Mouse (Mus musculus): Measurements from ENCODE around the gene L3mbtl4. TPM values are rescaled to one million over a fixed set of nuclear protein-coding genes. Genes with fewer than 3 reads are reported as not detected.
A peak's percentile ranks its signal among the peaks of the same experiment; 100 is the strongest.

The L3mbtl4 gene
- total RNA-seq (2014; fragmentation: Nextera tagmentation) (not detected in 2 replicates), total RNA-seq (2017) (not detected in 2 replicates)

DNA sequence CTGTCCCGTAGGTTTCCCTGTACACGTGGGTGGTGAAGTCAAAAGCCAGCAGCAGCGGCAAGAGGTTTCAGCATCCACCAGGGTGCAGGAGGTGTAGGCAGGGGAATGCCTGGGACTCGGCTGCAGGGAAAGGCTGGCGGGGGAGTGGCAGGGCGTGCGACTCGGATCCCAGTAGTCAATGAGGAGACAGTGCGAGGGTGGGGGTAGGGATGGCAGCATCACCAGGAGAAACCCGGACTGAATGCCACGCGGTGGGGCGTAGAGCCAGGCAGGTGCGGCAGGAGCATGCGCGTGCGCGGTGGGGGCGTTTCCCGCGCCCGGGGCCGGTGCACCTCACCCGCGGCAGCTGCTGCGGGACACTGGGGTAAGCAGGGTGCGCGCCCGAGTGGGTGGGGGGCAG, at the start of gene L3mbtl4:
Gene L3mbtl4, plus strand, starts transcription at position 271 of the 400 bp plus-strand sequence.
- peak; percentile 22; the same call in 1 of the 2 replicates for ATAC-seq (replicated peaks; ENCODE audit: poor library complexity, severe bottlenecking)

DNA sequence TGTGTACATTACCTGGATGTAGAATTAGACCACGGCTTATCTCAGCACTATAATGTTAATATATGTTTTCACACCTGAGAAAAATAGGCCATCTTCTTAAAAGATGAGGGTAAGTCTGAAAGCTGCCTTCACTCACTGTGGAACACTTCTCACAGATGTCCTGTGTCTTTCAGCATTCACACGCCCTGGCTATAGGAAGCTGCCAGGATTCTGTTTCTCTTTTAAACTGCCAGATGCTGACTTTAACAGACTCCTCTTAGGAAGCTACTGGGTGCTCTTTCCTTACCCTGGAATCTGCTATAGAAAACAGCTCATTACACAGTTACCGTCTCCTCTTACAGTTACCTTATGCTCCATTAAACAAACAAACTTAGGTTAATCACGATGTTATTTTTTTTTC, 43.1 kb upstream of the L3mbtl4 start:
- ATAC-seq (replicated peaks; ENCODE audit: poor library complexity, severe bottlenecking) = no peak

DNA sequence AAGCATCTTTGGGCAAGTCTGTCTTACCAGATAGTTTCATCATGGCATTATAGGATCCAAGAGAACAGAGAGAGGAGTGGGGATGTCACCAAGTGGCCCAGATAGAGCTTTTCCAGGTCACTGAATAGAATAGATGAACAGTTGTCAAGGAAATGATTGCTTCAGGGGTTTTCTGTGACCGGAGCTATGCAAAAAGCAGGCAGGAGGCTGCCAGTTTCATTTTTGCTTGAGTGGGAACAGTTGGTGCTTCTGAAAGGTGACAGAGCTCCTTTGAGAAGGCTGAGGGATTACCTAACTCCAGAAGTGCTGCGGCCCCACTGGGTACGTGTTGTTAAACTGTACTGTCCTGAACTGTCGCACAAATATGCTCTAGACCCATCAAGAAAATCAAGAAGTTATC, 38.2 kb upstream of the L3mbtl4 start:
- ATAC-seq (replicated peaks; ENCODE audit: poor library complexity, severe bottlenecking) = no peak

DNA sequence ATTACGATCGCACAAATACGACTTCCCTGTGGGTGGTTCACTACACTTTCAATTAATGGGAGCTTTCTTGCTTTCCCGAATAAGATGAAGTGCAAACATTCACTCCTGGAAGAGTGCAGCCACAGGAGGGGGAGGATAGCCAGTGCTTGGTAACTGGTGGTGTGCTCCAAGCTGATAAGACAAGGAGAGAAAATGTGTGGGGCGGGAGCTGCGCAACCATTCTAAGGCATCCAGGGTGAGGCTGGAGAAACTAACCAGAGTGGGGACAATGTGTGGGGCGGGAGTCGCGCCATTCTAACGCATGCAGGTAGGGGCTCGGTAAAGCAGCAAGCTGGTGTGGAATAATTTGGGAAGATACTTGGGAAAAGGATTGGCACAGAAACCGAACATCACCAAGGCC, 36.6 kb upstream of the L3mbtl4 start:
- no peak for ATAC-seq (replicated peaks; ENCODE audit: poor library complexity, severe bottlenecking)

DNA sequence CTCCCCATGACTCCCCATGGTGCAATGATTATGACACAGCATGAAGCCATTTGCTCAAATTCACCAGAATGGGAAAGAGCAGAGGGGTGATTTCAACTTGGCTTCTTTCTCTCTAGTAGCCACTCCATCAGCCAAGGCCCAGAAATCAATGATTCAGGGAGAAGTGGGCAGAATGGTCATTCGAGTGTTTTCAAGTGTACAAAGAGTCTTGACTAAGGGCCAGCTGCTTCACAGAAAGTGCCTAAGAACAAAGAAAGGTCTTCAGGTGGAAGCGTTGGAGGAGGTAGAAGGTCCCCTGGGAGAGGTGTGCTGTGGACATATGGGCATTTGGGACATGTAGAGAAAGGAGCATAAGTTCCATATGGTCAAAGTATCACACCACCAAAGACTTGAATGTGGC, 33.4 kb upstream of the L3mbtl4 start:
- no peak for ATAC-seq (replicated peaks; ENCODE audit: poor library complexity, severe bottlenecking)

DNA sequence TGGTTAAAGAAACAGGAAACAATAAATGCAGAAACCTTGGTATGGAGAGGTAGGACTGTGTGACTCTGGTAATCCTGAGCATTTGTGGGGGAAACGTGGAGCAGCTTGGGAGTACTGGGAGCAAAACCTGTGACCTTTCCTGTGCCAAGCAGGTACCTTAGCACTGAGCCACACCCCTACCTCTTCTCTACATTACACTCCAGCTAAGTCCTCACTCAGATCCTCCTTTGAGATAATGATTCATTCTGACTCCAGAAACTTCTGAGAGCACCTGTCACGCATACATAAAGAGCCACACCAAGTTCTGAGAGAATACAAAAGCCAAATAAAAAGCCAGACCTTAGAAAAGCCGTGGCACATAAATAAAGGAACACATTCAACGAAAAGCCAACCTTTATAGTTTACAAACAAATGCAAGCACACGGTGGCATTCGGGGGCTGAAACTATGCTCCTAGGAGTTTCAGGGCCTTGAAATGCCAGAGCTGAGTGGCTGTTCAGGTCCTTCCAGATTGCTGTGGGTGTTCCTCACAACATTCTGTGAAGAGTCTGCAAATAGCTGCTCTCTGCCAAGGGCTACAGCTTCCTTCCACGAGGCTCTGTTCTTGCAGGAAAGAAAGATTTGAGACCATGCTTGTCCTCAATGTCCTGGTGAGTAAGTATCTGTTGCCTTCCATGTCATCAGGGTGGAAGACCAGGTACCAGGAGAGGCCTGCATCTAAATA, 8.6 kb upstream of the L3mbtl4 start:
- no peak for ATAC-seq (replicated peaks; ENCODE audit: poor library complexity, severe bottlenecking)

DNA sequence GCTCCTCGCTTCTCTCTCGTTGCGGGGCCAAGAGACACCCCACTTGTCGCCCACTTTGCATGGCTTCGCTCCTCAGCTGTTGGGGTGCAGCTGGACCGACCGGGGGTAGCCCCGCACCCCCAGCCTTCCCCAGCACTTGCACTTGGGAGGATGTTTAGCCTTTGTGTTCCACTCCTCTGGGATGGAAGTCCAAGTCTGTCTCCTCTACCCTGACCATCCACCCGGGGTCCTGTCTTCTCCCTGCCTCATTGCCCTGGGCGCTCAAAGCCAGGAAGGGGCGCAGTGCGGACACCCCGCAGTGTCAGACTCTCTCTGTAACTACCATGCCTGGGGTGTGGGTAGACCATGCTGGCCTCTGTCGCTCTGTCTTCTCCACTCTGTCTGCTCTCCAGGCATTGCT, 357 bp downstream of the L3mbtl4 start:
- no peak for ATAC-seq (replicated peaks; ENCODE audit: poor library complexity, severe bottlenecking)

DNA sequence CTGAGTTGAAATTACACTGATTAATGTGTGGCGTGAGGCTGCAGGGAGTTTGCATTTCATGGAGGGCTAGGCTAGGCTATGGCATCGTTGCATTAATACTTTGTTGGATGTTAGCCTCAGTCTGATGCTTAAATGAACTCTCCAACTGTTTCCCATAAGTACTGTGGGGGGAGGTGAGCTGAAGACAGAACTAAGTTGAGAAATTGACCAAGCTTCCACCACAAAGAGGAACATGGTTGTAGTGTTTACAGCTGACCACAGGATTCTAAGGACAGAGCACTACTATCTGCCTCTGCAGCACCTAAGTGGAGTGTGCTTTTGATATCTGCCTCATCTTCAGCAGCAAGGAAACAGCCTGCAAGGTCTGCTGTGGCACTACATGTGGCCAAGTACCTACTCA, 1.5 kb downstream of the L3mbtl4 start:
- ATAC-seq (replicated peaks; ENCODE audit: poor library complexity, severe bottlenecking) = peak; percentile 89

DNA sequence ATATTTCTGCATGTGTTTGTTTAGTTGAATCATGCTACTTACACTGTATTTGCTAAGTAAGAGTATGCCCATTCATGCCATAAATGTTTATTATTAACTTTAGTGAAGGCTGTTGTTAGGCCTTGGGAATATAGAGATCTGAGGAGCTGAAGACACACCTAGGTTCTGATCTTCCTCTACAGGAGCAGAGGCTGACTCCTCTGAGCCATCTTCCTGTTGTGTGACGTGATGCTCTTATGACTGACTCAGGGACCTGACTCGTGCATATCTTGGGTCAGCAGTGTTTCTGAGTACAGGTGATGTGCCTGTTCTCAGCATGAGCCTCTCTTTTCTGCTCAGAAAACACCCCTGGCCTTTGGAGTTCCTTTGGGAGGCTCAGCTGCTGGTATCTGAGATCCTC, 7.3 kb downstream of the L3mbtl4 start:
- ATAC-seq (replicated peaks; ENCODE audit: poor library complexity, severe bottlenecking) = no peak

DNA sequence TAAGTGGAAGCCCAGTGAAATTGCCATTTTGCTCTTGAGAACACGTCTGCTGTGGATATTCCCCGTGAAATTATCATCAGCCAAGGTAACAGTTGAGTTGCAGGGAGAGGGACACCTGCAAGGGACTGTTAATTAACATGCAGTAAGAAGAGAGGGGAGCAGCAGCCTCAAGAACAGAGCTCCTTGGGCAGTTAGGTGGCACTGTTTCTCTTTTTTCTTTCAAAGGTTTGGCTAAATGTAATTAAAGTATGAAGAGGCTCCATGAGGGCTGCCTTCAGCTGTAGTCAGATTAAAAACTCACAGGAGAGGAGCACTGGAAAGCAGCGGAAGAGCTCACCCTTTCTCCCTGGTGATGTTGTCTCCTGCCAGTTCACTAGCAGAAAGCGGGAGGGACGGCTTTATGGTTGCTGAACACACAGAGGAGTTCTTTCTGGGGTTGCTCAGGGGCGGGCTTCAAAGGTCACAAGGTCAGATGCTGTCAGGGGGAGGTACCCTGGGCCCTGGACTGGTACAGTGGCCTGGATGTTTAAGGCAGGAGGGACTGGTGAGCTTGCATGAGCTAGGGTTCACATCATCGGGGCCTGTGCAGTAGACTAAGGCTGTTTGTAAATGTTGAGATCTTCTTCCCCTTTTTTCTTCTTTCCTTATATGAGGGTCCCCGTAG, 11.7 kb downstream of the L3mbtl4 start:
- ATAC-seq (replicated peaks; ENCODE audit: poor library complexity, severe bottlenecking) = no peak

DNA sequence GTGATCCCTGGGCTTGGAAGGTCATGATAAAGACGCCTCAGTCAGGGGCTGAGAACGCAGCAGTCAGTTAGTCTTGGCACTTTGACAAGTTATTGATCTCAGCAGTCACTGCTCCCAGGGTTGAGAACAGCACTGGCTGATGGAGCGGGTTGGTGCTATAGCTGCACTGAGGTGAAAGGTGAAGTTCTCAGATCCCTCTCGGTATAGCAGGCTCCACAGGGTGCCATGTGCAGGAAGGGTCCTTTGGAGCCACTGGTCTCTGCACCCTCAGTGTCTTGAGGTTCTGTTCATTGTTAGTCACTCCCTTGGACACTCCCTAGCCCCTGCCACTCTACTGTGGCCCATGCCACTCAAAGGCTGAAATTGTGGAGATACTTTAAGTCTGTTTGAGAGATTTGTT, 14.5 kb downstream of the L3mbtl4 start:
- ATAC-seq (replicated peaks; ENCODE audit: poor library complexity, severe bottlenecking) = no peak

DNA sequence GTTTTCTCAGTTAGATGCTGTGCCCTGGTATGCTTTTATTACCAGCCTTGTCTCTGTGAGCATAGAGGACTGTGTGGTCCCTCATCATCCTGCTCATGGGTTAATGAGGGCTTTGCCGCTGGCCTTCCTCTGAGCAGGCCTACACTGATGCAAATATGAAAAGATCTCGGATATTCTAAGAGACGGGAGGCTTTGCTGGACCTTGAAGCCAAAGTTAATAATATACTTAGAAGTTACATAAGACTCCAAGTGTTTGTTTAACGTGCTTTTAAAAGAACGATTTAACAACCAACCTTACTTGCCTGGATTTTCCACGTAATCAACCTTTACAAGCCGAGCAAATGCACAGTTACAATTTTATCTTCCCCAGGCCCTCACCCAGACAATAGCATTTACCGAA, 15.1 kb downstream of the L3mbtl4 start:
- ATAC-seq (replicated peaks; ENCODE audit: poor library complexity, severe bottlenecking) = no peak

DNA sequence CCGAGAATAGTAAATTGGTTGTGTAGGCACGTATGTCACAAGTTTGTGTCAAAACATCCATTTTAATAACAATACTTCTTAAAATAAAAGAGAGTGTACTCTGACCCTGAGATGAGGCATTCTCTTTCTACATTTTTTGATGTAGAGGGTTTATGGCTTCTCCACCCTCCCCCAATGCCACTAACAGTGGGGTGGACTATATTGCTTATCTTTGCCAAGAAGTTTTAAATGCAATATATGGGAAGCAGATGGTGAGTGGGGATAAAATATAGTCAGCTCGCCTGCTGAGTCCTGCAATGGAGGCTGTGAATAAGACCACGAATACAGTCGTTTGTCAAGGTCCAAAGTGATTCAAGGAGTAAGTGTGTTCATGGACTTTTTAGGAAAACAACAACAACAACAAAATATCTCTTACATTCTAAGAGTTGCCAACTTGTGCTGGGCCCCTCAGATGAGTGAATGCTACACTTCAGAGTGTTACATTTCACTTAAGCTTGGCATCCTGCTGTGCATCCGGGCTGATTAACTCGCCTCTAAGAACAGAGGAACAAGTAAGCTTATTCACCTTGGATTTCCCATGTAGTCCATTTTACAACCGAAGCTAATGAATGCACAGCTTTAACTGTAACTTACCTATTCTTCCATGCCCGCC, 18.2 kb downstream of the L3mbtl4 start:
- ATAC-seq (replicated peaks; ENCODE audit: poor library complexity, severe bottlenecking) = no peak

DNA sequence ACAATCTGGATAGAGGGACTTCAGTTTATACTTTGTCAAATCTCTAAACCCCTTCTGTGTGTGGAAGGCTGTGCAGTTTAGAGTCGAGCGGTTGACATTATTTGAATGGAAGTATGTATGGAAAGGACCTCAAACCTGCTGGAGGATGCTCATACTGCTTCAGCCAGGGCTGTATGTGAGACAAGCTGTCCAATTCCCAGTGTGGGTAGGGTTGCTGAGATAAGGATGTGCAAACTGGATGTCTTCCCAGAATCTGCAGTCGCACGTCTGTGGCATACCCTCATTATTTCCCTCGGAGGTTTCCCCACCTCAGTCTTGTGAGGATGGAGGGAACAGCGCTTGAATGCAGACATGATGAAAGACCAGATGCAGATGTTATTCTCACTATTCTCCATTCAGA, 34.8 kb downstream of the L3mbtl4 start:
- ATAC-seq (replicated peaks; ENCODE audit: poor library complexity, severe bottlenecking) = no peak

DNA sequence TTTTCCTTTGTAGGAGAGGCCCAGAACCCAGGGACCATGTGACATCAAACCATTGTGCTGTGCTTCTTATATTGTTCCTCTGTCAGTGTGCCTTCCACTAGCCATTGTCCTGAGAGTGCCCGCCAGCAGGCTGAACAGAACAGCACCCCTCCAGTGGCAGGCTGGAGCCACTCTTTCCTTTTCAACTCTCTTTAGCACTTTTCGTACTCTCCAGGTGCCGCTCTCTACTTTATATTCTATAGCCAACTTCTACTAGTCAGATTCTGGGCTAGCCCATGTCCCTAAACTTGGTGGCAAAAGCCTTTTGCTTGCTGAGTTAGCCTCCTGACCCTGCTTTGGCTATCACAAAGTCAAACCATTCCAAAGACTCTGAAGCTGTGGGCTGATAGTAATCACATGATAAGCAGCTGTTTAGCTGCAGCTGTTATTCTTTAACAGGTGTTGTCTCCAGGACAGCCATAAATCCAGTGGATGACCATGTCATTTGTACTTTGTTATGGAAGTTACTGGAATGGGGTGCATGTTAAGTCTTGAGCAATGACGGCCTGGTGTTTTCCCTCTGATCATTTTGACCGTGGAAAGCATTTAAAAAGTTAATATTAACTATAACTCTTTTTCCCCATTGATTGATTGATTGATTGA, 38.8 kb downstream of the L3mbtl4 start:
- no peak for ATAC-seq (replicated peaks; ENCODE audit: poor library complexity, severe bottlenecking)

DNA sequence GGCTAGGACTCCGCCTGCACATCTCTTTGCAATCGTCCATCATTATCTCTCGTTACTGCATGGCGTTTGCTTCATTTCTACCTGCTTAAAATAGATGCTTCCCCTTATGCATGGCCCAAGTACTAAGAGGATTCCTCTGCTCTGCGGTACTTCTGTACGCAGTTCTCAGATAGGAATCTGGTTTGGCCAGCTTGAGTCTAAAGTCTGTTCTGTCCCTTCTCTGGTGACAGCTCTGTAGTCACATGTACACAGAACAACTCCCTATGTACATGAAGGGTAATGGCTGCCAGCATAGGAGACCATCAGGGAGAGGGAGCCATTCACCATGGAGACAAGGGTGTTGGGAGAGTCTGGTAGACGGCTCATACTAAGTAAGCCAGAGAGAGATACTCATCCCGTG, 47.3 kb downstream of the L3mbtl4 start:
- no peak for ATAC-seq (replicated peaks; ENCODE audit: poor library complexity, severe bottlenecking)

DNA sequence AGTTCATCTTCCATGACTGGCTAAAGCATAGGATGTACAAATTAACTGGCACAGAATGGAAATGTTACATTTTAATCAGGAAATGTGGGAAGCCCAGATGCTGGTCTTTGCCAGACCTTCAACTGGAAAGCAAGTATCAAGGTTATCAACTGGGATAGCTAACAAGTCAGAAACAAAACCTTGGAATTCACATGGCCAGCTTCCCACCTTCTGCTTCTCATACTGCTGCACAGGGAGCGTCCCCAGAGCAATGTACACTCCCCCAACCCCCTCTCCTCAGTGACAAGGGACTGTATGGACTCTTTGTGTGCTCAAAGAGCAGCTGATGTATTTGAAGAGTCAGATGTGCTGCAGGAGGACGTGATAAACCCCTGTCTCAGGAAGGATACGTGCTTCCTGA, 49.0 kb downstream of the L3mbtl4 start:
- no peak for ATAC-seq (replicated peaks; ENCODE audit: poor library complexity, severe bottlenecking)

DNA sequence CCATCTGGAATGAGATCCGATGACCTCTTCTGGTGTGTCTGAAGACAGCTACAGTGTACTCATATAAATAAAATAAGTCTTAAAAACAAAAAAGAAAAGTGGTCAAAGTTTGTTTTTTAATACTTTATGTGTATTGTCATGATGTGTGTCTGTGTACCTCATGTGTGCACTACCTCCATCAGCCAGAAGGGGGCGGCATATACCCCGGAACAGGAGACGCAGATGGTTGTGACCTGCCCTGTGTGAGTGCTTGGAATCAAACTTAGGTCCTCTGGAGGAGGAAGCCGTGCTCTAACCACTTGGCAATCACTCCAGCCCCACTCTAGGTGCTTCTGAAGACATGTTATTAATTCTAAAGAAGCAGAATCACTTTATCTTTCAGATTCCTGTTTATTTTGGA, 58.6 kb downstream of the L3mbtl4 start:
- ATAC-seq (replicated peaks; ENCODE audit: poor library complexity, severe bottlenecking) = no peak

DNA sequence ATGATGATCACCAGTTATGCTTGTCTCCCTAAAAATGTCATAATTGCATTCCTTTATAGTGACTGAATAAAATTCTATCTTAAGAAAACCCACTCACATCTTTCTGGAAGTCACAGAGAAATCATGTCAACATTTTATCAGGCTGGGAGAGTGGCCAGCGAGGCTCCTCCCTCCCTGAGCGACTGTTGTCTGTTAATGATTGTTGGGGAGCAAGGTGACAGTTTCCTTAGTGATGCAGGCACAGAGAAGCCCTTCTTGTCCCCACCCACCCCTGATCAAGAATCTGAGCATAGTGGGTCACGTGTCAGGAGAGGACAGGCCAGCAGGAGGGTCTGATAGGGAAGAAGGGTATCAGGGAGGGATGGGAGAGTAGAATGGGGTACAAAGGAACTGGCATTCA, 59.8 kb downstream of the L3mbtl4 start:
- ATAC-seq (replicated peaks; ENCODE audit: poor library complexity, severe bottlenecking) = no peak

DNA sequence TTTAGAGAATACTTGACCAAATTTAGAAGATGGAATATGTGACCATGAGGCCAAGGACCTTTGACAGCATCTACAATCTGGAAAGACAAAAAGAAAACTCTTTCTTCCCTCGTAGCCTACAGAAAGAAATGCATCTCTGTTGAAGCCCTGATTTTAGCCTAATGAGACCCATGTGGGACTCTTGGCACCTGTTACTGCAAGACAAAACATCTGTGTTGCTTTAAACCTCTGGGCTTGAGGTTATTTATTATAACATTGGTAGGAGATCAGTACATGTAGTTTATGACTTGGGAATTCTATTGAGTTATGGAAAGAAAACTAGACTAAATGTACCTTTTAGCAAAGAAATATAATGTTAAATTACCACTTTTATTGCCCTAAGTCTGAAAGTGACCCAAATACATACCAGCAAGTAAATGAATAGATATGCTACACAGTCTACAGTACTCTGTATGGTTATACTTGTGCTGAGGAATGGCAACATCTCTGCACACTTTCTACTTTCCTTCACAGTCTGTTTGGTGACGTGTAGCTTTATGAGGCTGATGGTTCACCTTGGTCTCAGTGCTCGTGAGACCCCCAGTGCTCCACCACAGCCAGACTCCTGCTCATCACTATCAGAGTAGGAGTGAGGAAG, 65.4 kb downstream of the L3mbtl4 start:
- ATAC-seq (replicated peaks; ENCODE audit: poor library complexity, severe bottlenecking) = no peak

DNA sequence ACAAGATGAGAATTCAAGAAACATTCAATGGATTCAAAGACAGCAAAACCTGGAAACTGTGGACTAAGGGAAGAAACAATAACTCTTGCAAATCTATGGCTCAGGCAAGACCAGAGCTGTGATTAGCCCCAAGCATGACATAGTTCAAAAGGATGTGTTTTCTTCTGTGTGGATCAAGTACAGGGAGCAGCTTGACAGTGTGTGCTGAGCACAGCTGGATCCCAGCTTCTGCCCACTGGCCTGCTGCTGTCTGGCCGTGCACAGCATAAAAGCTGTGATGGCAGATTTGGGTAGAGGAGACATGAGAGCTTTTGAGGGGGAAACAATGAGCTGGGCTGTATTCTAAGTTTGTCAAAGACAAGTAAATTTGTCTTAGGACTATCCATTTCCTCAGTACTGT, 84.1 kb downstream of the L3mbtl4 start:
- ATAC-seq (replicated peaks; ENCODE audit: poor library complexity, severe bottlenecking) = no peak
